Comparison of ENCODE assay signal across 10 mouse cellular contexts in genomic region chr8:104353186-104353585, GRCm38 (mm10). TPM values are rescaled to one million over a fixed set of nuclear protein-coding genes. Genes with fewer than 3 reads are reported as not detected.
A peak's percentile ranks its signal among the peaks of the same experiment; 100 is the strongest.
DNase-seq lines count a peak whose midpoint lies in the region; ATAC-seq and TF ChIP-seq lines count a peak whose summit lies in the region.
"Had no signal": no experiment of that assay in that cellular context is flagged by ENCODE, and none has a peak within 500 bp of the region (broad histone marks: within the 10 kb centered on the region; RNA-seq: fewer than 3 reads in every experiment).

No protein-coding gene starts in this region.

- H3K79me2 ChIP-seq in liver, adult 2 months (ENCODE audit: control insufficient read depth, insufficient read depth, low read length), result no peaks in the 10 kb centered on the region

- H3K27me3 ChIP-seq in liver, adult 2 months (ENCODE audit: control insufficient read depth, insufficient read depth, low read length), result no peaks in the 10 kb centered on the region
- H3K27me3 ChIP-seq in hindbrain, embryonic 16.5 days (replicated peaks; ENCODE audit: control insufficient read depth, insufficient read depth, low read length), result no peaks in the 10 kb centered on the region
- no peaks in the 10 kb centered on the region for H3K27me3 ChIP-seq in neural tube, embryonic 13.5 days
- H3K27me3 ChIP-seq: liver, embryonic 15.5 days had no signal

- ATAC-seq in hindbrain, embryonic 16.5 days, result peak; percentile 75
- ATAC-seq in neural tube, embryonic 13.5 days (ENCODE audit: low read depth), result peak; percentile 63; the same call in 1 of the 2 replicates

- no peak for TF ChIP-seq POLR2A in liver, adult 2 months (IDR thresholded peaks at IDR 0.05; ENCODE audit: extremely low read depth, insufficient read depth, low read length)

- TF ChIP-seq CTCF in liver, adult 2 months (IDR thresholded peaks at IDR 0.05; ENCODE audit: low read depth, low read length), result peak; percentile 25

- no peaks in the 10 kb centered on the region for H3K4me1 ChIP-seq in liver, adult 2 months (ENCODE audit: control insufficient read depth, insufficient read depth, low read length)
- no peaks in the 10 kb centered on the region for H3K4me1 ChIP-seq in hindbrain, embryonic 16.5 days (ENCODE audit: control insufficient read depth, insufficient read depth, low read depth, low read length)
- no peaks in the 10 kb centered on the region; the same call in 1 of the 2 replicates for H3K4me1 ChIP-seq in neural tube, embryonic 13.5 days (replicated peaks)
- H3K4me1 ChIP-seq: liver, embryonic 15.5 days had no signal

- no peaks in the 10 kb centered on the region; the same call in 1 of the 2 replicates for H3K36me3 ChIP-seq in liver, adult 2 months (ENCODE audit: control insufficient read depth, insufficient read depth, low read length)
- H3K36me3 ChIP-seq in hindbrain, embryonic 16.5 days (ENCODE audit: control insufficient read depth, insufficient read depth, low read length), result peaks cover 16% of the 10 kb centered on the region
- H3K36me3 ChIP-seq in neural tube, embryonic 13.5 days, result peaks cover 18% of the 10 kb centered on the region

- H3K27ac ChIP-seq in liver, adult 2 months (replicated peaks; ENCODE audit: insufficient read depth, low read depth, low read length), result no peak overlapping the region
- H3K27ac ChIP-seq in hindbrain, embryonic 16.5 days (ENCODE audit: low read depth, low read length), result no peak overlapping the region
- H3K27ac ChIP-seq in neural tube, embryonic 13.5 days (replicated peaks), result peak overlapping the region; percentile 28; the same call in 1 of the 2 replicates
- H3K27ac ChIP-seq: liver, embryonic 15.5 days had no signal

- no peak overlapping the region for H3K4me3 ChIP-seq in liver, adult 2 months (ENCODE audit: insufficient read depth, low read depth, low read length)
- H3K4me3 ChIP-seq in hindbrain, embryonic 16.5 days (ENCODE audit: low read length), result no peak overlapping the region
- no peak overlapping the region for H3K4me3 ChIP-seq in neural tube, embryonic 13.5 days
- H3K4me3 ChIP-seq: liver, embryonic 15.5 days had no signal

- no peaks in the 10 kb centered on the region for H3K9me3 ChIP-seq in hindbrain, embryonic 16.5 days (ENCODE audit: control insufficient read depth, low read length)
- no peaks in the 10 kb centered on the region for H3K9me3 ChIP-seq in neural tube, embryonic 13.5 days
- H3K9me3 ChIP-seq: liver, embryonic 15.5 days had no signal

- 63% methylated on average over 5 of the region's 5 CpGs for WGBS in liver, adult 2 months
- WGBS in hindbrain, embryonic 16.5 days, result 50% methylated on average over 5 of the region's 5 CpGs
- 59% methylated on average over 5 of the region's 5 CpGs for WGBS in neural tube, embryonic 13.5 days

- peak; percentile 35 for DNase-seq in embryo, embryonic 10 days (ENCODE audit: low spot score)
- no peak for DNase-seq in embryo, embryonic 11 days
- DNase-seq in liver, adult 2 months (ENCODE audit: extremely low read depth, low read depth, low spot score), result no peak
- no peak for DNase-seq in liver
- DNase-seq in right cerebral cortex, adult 2 months (ENCODE audit: low spot score in 2 of 2), result no peak
- no peak for DNase-seq in left cerebral cortex, adult 11 months (ENCODE audit: low spot score)
- DNase-seq: kidney, postnatal 4 days had no signal

- H3K4me2 ChIP-seq in hindbrain, embryonic 16.5 days (ENCODE audit: low read length), result no peak overlapping the region
- H3K4me2 ChIP-seq in neural tube, embryonic 13.5 days, result no peak overlapping the region
- H3K4me2 ChIP-seq: liver, embryonic 15.5 days had no signal

- H3K9ac ChIP-seq in liver, adult 2 months (ENCODE audit: low read depth, low read length), result no peak overlapping the region
- no peak overlapping the region for H3K9ac ChIP-seq in hindbrain, embryonic 16.5 days (ENCODE audit: low read depth, low read length)
- no peak overlapping the region for H3K9ac ChIP-seq in neural tube, embryonic 13.5 days
- H3K9ac ChIP-seq: liver, embryonic 15.5 days had no signal

RNA-seq across cellular contexts. Expression of gene Cmtm3, which starts 14.0 kb away (rescaled TPM):
- 6.3 and 8.1 TPM in 2 replicates for total RNA-seq in liver, adult 2 months (2014; rRNA removed)
- polyA plus RNA-seq in liver, adult 2 months (2012; rRNA removed), result 12.1 and 24.6 TPM in 2 replicates
- polyA plus RNA-seq in hindbrain, embryonic 16.5 days (2015; fragmentation: Nextera tagmentation; extraction: Ambion mirVana), result 44.2 and 47.2 TPM in 2 replicates
- polyA plus RNA-seq in neural tube, embryonic 13.5 days (2015; fragmentation: Nextera tagmentation; extraction: Ambion mirVana), result 54.3 and 60.0 TPM in 2 replicates

RNA-seq across cellular contexts. Expression of gene Cmtm2b, which starts 31.2 kb away (rescaled TPM):
- not detected in 2 replicates for total RNA-seq in liver, adult 2 months (2014; rRNA removed)
- polyA plus RNA-seq in liver, adult 2 months (2012; rRNA removed), result not detected in 2 replicates
- polyA plus RNA-seq in hindbrain, embryonic 16.5 days (2015; fragmentation: Nextera tagmentation; extraction: Ambion mirVana), result not detected in 2 replicates
- not detected in 2 replicates for polyA plus RNA-seq in neural tube, embryonic 13.5 days (2015; fragmentation: Nextera tagmentation; extraction: Ambion mirVana)
- polyA plus RNA-seq: liver, embryonic 15.5 days had no signal

RNA-seq across cellular contexts. Expression of gene Gm11020, which starts 31.8 kb away (rescaled TPM):
- not detected in 2 replicates for total RNA-seq in liver, adult 2 months (2014; rRNA removed)
- not detected in 2 replicates for polyA plus RNA-seq in liver, adult 2 months (2012; rRNA removed)
- polyA plus RNA-seq in hindbrain, embryonic 16.5 days (2015; fragmentation: Nextera tagmentation; extraction: Ambion mirVana), result not detected in 2 replicates
- not detected in 2 replicates for polyA plus RNA-seq in neural tube, embryonic 13.5 days (2015; fragmentation: Nextera tagmentation; extraction: Ambion mirVana)
- polyA plus RNA-seq: liver, embryonic 15.5 days had no signal

RNA-seq across cellular contexts. Expression of gene Cmtm4, which starts 42.4 kb away (rescaled TPM):
- total RNA-seq in liver, adult 2 months (2014; rRNA removed), result 9.8 and 15.2 TPM in 2 replicates
- polyA plus RNA-seq in liver, adult 2 months (2012; rRNA removed), result 10.0 and 12.7 TPM in 2 replicates
- polyA plus RNA-seq in hindbrain, embryonic 16.5 days (2015; fragmentation: Nextera tagmentation; extraction: Ambion mirVana), result 3.0 TPM in 2 replicates
- polyA plus RNA-seq in neural tube, embryonic 13.5 days (2015; fragmentation: Nextera tagmentation; extraction: Ambion mirVana), result 1.6 and 1.9 TPM in 2 replicates

RNA-seq across cellular contexts. Expression of gene Cmtm1, which starts 43.2 kb away (rescaled TPM):
- not detected in 2 replicates for total RNA-seq in liver, adult 2 months (2014; rRNA removed)
- not detected in 2 replicates for polyA plus RNA-seq in liver, adult 2 months (2012; rRNA removed)
- polyA plus RNA-seq in hindbrain, embryonic 16.5 days (2015; fragmentation: Nextera tagmentation; extraction: Ambion mirVana), result not detected in 2 replicates
- polyA plus RNA-seq in neural tube, embryonic 13.5 days (2015; fragmentation: Nextera tagmentation; extraction: Ambion mirVana), result not detected in 2 replicates
- polyA plus RNA-seq: liver, embryonic 15.5 days had no signal
